Mouse (Mus musculus) kidney, postnatal 36 days (tissue): ENCODE results near the gene Exosc3.

Experiments used
- DNase-seq, 2 experiments: peaks; one replicate each; pipeline ENCODE4 v3.0.0; 2021 to 2022; ENCODE audit warnings: mixed read lengths in 2 of 2

Exosc3 gene

DNA sequence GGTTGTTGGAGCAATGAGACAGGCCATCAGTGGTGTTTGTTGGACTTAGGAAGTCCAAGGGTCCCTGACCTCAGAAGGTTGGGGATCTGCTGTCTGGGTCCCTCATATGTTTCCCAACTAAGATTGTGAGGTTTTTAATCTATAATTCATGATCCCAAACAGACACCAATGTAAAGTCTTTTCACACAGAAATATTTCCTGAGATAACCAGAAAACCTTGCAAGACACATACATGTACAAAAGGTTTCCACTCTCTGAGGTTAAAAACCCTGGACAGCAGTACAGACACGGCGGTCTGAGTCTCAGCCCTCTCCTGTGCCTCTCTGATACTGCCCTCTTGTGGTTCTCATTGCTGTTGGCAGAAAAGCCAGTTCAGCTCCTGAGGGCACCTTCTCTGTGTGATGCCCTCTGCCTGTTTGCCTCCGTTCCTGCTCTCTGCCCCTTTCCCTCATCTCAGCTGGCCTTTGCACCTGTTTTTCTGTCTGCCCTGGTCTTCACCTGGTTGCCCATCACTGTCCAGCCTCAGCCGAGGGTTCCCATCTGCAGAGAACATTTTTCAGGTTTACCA, 62.5 kb downstream of the Exosc3 start:
- DNase-seq = peak; percentile 74 to 79

DNA sequence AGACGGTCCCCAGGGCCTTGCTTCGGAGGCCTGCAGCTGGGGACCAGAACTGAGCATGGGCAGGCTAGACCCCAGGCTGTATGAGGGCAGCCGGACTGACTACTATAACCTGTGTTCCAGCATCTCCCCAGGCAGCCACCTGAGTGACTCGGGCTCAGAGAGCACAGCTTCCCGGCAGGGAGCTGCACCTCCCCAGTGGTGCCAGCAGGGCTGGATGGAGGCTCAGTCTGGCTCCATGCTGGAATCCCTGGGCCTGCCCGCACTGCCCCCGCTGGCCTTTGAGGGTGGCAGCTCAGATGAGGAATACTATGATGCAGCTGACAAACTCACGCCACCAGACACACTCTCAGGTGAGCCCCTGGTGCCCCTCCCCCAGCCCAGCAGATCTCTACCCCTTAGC, 63.2 kb downstream of the Exosc3 start:
- DNase-seq = peak in 1 of 2 experiments; percentile 16

DNA sequence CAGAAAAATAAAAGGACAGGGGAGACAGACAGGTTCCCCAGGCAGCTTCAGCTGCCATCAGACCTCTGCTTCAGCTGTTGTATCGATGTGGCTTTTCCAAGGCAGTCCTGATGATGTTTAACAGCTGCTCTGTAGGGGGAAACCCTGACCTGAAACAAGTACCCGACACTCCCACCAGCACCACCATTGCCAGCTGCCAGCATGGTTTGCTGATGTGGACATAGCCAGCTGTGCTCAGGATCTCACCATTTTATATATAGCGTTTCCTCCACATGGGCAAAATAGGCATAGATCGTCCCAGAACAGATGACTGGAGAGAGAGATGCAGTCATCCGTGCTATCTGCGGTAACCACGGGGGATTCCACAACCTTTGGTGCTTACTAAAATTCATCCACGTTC, 66.8 kb downstream of the Exosc3 start:
- no peak for DNase-seq

- DNase-seq = peak; percentile 11 to 38
These were observed 71.5 kb downstream of the Exosc3 start for GRCm38 (mm10) chr4:45271041-45271452.

GRCm38 (mm10) chr4:45267883-45268282, 74.6 kb downstream of the Exosc3 start:
- DNase-seq = no peak
